Mouse (Mus musculus) megakaryocyte, embryonic 14.5 days (primary cell): Measurements from ENCODE around the gene Slc9a1. TPM values are rescaled to one million over a fixed set of nuclear protein-coding genes. Genes with fewer than 3 reads are reported as not detected.
A peak's percentile ranks its signal among the peaks of the same experiment; 100 is the strongest.

Experiments used
- H3K27me3 ChIP-seq: replicated peaks from 2 replicates; pipeline ENCODE3; 2012; ENCODE audit warnings: inconsistent platforms
- H3K36me3 ChIP-seq: replicated peaks from 2 replicates; pipeline ENCODE3; 2012; ENCODE audit warnings: low read length, inconsistent platforms, mixed read lengths
- H3K4me1 ChIP-seq: 2 replicates; pipeline ENCODE4 v1.6.1; 2012; ENCODE audit warnings: inconsistent platforms
- H3K4me3 ChIP-seq: replicated peaks from 2 replicates; pipeline ENCODE3; 2012; ENCODE audit warnings: moderate library complexity, mild to moderate bottlenecking, inconsistent platforms
- H3K9me3 ChIP-seq: 2 replicates; pipeline ENCODE4 v1.6.1; 2012; ENCODE audit warnings: inconsistent platforms
- FLI1 ChIP-seq: IDR thresholded peaks from 2 replicates; pipeline ENCODE4 v1.6.1; 2012; ENCODE audit warnings: low read length, inconsistent platforms, mixed read lengths
- GATA1 ChIP-seq: IDR thresholded peaks from 3 replicates; pipeline ENCODE4 v1.6.1; 2012; ENCODE audit warnings: mixed read lengths, low read length, inconsistent platforms, borderline replicate concordance
- polyA plus RNA-seq: library from polyadenylated mRNA; stranded (reverse); fragments of >175 nt; gene quantifications from 2 replicates; pipeline ENCODE4 v1.2.3, GENCODE M21; 2012; ENCODE audit warnings: low replicate concordance; ENCODE audit not compliant: insufficient read depth

The Slc9a1 gene
- polyA plus RNA-seq, 1 experiment: 56.9 TPM

- peaks cover 70% of the 10 kb centered on the region for H3K36me3 ChIP-seq
Observed at GRCm38 (mm10) chr4:133386061-133386797, 16.7 kb downstream of the Slc9a1 start.

GRCm38 (mm10) chr4:133387053-133387452 lies 17.5 kb downstream of the Slc9a1 start:
- peaks cover 73% of the 10 kb centered on the region for H3K36me3 ChIP-seq
- peaks cover 68% of the 10 kb centered on the region for H3K4me1 ChIP-seq
- TF ChIP-seq FLI1 (no peak), GATA1 (no peak)
- no peaks in the 10 kb centered on the region for H3K27me3 ChIP-seq
- no peak overlapping the region for H3K4me3 ChIP-seq
- no peaks in the 10 kb centered on the region for H3K9me3 ChIP-seq

More at GRCm38 (mm10) chr4:133386061-133386797, 16.7 kb downstream of the Slc9a1 start:
- Histone ChIP-seq H3K4me1 (peaks cover 65% of the 10 kb centered on the region), H3K4me3 (no peak overlapping the region), H3K27me3 (no peaks in the 10 kb centered on the region), H3K9me3 (no peaks in the 10 kb centered on the region)
- TF ChIP-seq FLI1 (no peak), GATA1 (no peak)

GRCm38 (mm10) chr4:133388781-133389552 lies 19.5 kb downstream of the Slc9a1 start:
- TF ChIP-seq FLI1 (no peak), GATA1 (no peak)
- H3K36me3 ChIP-seq: peaks cover 65% of the 10 kb centered on the region
- no peaks in the 10 kb centered on the region for H3K27me3 ChIP-seq
- H3K9me3 ChIP-seq: no peaks in the 10 kb centered on the region
- peak overlapping the region; percentile 46 for H3K4me3 ChIP-seq
- H3K4me1 ChIP-seq: peaks cover 81% of the 10 kb centered on the region

GRCm38 (mm10) chr4:133390042-133390441 lies 20.5 kb downstream of the Slc9a1 start:
- Histone ChIP-seq H3K36me3 (peaks cover 60% of the 10 kb centered on the region), H3K9me3 (no peaks in the 10 kb centered on the region), H3K4me1 (peaks cover 83% of the 10 kb centered on the region), H3K4me3 (peak overlapping the region; percentile 81), H3K27me3 (no peaks in the 10 kb centered on the region)
- no peak for TF ChIP-seq GATA1
- TF ChIP-seq FLI1: no peak

- Histone ChIP-seq H3K4me3 (peak overlapping the region; percentile 83), H3K4me1 (peaks cover 84% of the 10 kb centered on the region), H3K36me3 (peaks cover 60% of the 10 kb centered on the region), H3K9me3 (no peaks in the 10 kb centered on the region), H3K27me3 (no peaks in the 10 kb centered on the region)
- TF ChIP-seq GATA1 (no peak), FLI1 (no peak)
Observed at GRCm38 (mm10) chr4:133390585-133390984, 21.1 kb downstream of the Slc9a1 start.

GRCm38 (mm10) chr4:133391185-133392040 lies 21.9 kb downstream of the Slc9a1 start:
- Histone ChIP-seq H3K4me3 (peak overlapping the region; percentile 83), H3K4me1 (peaks cover 86% of the 10 kb centered on the region), H3K36me3 (peaks cover 60% of the 10 kb centered on the region), H3K9me3 (no peaks in the 10 kb centered on the region), H3K27me3 (no peaks in the 10 kb centered on the region)
- no peak for TF ChIP-seq FLI1
- no peak for TF ChIP-seq GATA1

GRCm38 (mm10) chr4:133394981-133395573 lies 25.6 kb downstream of the Slc9a1 start:
- no peaks in the 10 kb centered on the region for H3K27me3 ChIP-seq
- peaks cover 93% of the 10 kb centered on the region for H3K4me1 ChIP-seq

GRCm38 (mm10) chr4:133396079-133396478 lies 26.6 kb downstream of the Slc9a1 start:
- H3K4me1 ChIP-seq: peaks cover 93% of the 10 kb centered on the region
- TF ChIP-seq FLI1 (peak; percentile 32; the same call in 1 of the 2 replicates), GATA1 (no peak)
- H3K4me3 ChIP-seq: peak overlapping the region; percentile 68
- H3K36me3 ChIP-seq: peaks cover 69% of the 10 kb centered on the region
- H3K27me3 ChIP-seq: no peaks in the 10 kb centered on the region
- H3K9me3 ChIP-seq: no peaks in the 10 kb centered on the region

More at GRCm38 (mm10) chr4:133394981-133395573, 25.6 kb downstream of the Slc9a1 start:
- TF ChIP-seq GATA1 (no peak), FLI1 (no peak)
- Histone ChIP-seq H3K4me3 (peak overlapping the region; percentile 62), H3K36me3 (peaks cover 69% of the 10 kb centered on the region), H3K9me3 (no peaks in the 10 kb centered on the region)

GRCm38 (mm10) chr4:133397299-133397698 lies 27.8 kb downstream of the Slc9a1 start:
- Histone ChIP-seq H3K4me3 (no peak overlapping the region), H3K4me1 (peaks cover 93% of the 10 kb centered on the region), H3K36me3 (peaks cover 57% of the 10 kb centered on the region), H3K9me3 (no peaks in the 10 kb centered on the region), H3K27me3 (no peaks in the 10 kb centered on the region)
- TF ChIP-seq FLI1 (no peak), GATA1 (no peak)
